Mouse (Mus musculus) layer of hippocampus, adult 9-10 months (tissue): ENCODE data around the gene 2610528A11Rik.

Experiments
- DNase-seq: peaks from one replicate; pipeline ENCODE4 v3.0.0; 2022; ENCODE audit warnings: low spot score

The 2610528A11Rik gene

GRCm38 (mm10) chr14:37094436-37094835 lies 19.4 kb downstream of the 2610528A11Rik start:
- no peak for DNase-seq

- no peak for DNase-seq
Measured at GRCm38 (mm10) chr14:37083755-37084154, 30.1 kb downstream of the 2610528A11Rik start.

- DNase-seq, result no peak
Measured at GRCm38 (mm10) chr14:37080724-37081123, 33.1 kb downstream of the 2610528A11Rik start.

GRCm38 (mm10) chr14:37068516-37068915 lies 45.3 kb downstream of the 2610528A11Rik start:
- DNase-seq, result no peak

- no peak for DNase-seq
Measured at GRCm38 (mm10) chr14:37067629-37068028, 46.2 kb downstream of the 2610528A11Rik start, which contains the start of gene Lrit2. Gene Lrit2 (plus strand): TSS chr14:37067929.

- no peak for DNase-seq
Measured at GRCm38 (mm10) chr14:37066636-37067035, 47.2 kb downstream of the 2610528A11Rik start.

GRCm38 (mm10) chr14:37064849-37065248 lies 49.0 kb downstream of the 2610528A11Rik start:
- no peak for DNase-seq
